In the genomic region with DNA sequence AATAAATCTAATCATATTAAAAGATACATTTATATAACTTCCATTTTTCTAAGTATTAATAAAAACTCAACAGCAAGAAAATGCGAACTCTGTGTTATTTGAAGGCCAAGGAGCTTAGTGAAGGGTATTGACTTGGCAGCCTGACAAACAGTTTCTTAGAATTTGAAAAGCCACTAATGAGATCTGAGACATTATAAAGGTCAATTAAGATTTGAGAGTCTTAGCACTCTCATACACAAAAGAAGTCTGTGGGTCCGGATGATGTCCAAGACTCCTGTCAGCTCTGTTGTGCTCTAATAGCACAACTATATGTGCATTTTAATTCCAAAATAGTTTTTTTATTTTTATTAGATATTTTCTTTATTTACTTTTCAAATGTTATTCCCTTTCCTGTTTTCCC, we compare ENCODE assay signal across 26 mouse cellular contexts. TPM values are rescaled to one million over a fixed set of nuclear protein-coding genes. Genes with fewer than 3 reads are reported as not detected.
A peak's percentile ranks its signal among the peaks of the same experiment; 100 is the strongest.
DNase-seq lines count a peak whose midpoint lies in the region; ATAC-seq and TF ChIP-seq lines count a peak whose summit lies in the region.
"Had no signal": no experiment of that assay in that cellular context is flagged by ENCODE, and none has a peak within 500 bp of the region (broad histone marks: within the 10 kb centered on the region; RNA-seq: fewer than 3 reads in every experiment).

No protein-coding gene starts in this region.

- H3K36me3 ChIP-seq in forebrain, embryonic 14.5 days (ENCODE audit: control insufficient read depth, insufficient read depth, low read length), result no peaks in the 10 kb centered on the region
- H3K36me3 ChIP-seq in forebrain, embryonic 11.5 days (ENCODE audit: control insufficient read depth, insufficient read depth, low read length), result no peaks in the 10 kb centered on the region
- H3K36me3 ChIP-seq in midbrain, postnatal 0 days (ENCODE audit: insufficient read depth, low read length), result no peaks in the 10 kb centered on the region
- no peaks in the 10 kb centered on the region for H3K36me3 ChIP-seq in midbrain, embryonic 16.5 days (ENCODE audit: control insufficient read depth, insufficient read depth, low read length)
- H3K36me3 ChIP-seq in forebrain, embryonic 15.5 days, result no peaks in the 10 kb centered on the region
- H3K36me3 ChIP-seq: heart, embryonic 12.5 days; heart, embryonic 15.5 days; hindbrain, embryonic 10.5 days; hindbrain, embryonic 13.5 days; intestine, embryonic 15.5 days had no signal

- H3K27ac ChIP-seq in forebrain, embryonic 14.5 days (ENCODE audit: low read depth, low read length), result no peak overlapping the region
- no peak overlapping the region for H3K27ac ChIP-seq in forebrain, embryonic 11.5 days (ENCODE audit: low read depth, low read length)
- no peak overlapping the region for H3K27ac ChIP-seq in midbrain, postnatal 0 days (ENCODE audit: low read depth, low read length)
- H3K27ac ChIP-seq in midbrain, embryonic 16.5 days (ENCODE audit: low read length), result no peak overlapping the region
- no peak overlapping the region for H3K27ac ChIP-seq in forebrain, embryonic 15.5 days (replicated peaks)
- H3K27ac ChIP-seq: heart, embryonic 15.5 days; hindbrain, embryonic 10.5 days; hindbrain, embryonic 13.5 days; intestine, embryonic 15.5 days had no signal

- H3K4me1 ChIP-seq in forebrain, embryonic 14.5 days (ENCODE audit: control insufficient read depth, insufficient read depth, low read length), result no peaks in the 10 kb centered on the region
- H3K4me1 ChIP-seq in forebrain, embryonic 11.5 days (replicated peaks; ENCODE audit: control insufficient read depth, insufficient read depth, low read length), result no peaks in the 10 kb centered on the region
- H3K4me1 ChIP-seq in midbrain, postnatal 0 days (ENCODE audit: insufficient read depth, low read length), result no peaks in the 10 kb centered on the region
- no peaks in the 10 kb centered on the region for H3K4me1 ChIP-seq in midbrain, embryonic 16.5 days (ENCODE audit: control insufficient read depth, insufficient read depth, low read length)
- H3K4me1 ChIP-seq in forebrain, embryonic 15.5 days, result peaks cover 4% of the 10 kb centered on the region; the same call in 1 of the 2 replicates
- H3K4me1 ChIP-seq: heart, embryonic 12.5 days; heart, embryonic 15.5 days; hindbrain, embryonic 10.5 days; hindbrain, embryonic 13.5 days; intestine, embryonic 15.5 days had no signal

- no peak for TF ChIP-seq CTCF in midbrain, postnatal 0 days (IDR thresholded peaks at IDR 0.05)

- H3K27me3 ChIP-seq in forebrain, embryonic 14.5 days (replicated peaks; ENCODE audit: control insufficient read depth, insufficient read depth, low read length), result no peaks in the 10 kb centered on the region
- no peaks in the 10 kb centered on the region for H3K27me3 ChIP-seq in forebrain, embryonic 11.5 days (ENCODE audit: control insufficient read depth, insufficient read depth, low read length)
- H3K27me3 ChIP-seq in midbrain, postnatal 0 days (ENCODE audit: insufficient read depth, low read length), result no peaks in the 10 kb centered on the region
- H3K27me3 ChIP-seq in midbrain, embryonic 16.5 days (ENCODE audit: control insufficient read depth, insufficient read depth, low read depth, low read length), result no peaks in the 10 kb centered on the region
- H3K27me3 ChIP-seq in forebrain, embryonic 15.5 days, result no peaks in the 10 kb centered on the region
- H3K27me3 ChIP-seq: heart, embryonic 12.5 days; heart, embryonic 15.5 days; hindbrain, embryonic 13.5 days; intestine, embryonic 15.5 days had no signal

- WGBS in forebrain, embryonic 14.5 days, result 13% methylated on average over 2 of the region's 2 CpGs
- WGBS in forebrain, embryonic 11.5 days, result 41% methylated on average over 2 of the region's 2 CpGs
- 57% methylated on average over 2 of the region's 2 CpGs for WGBS in midbrain, postnatal 0 days
- WGBS in midbrain, embryonic 16.5 days, result 39% methylated on average over 2 of the region's 2 CpGs
- WGBS in forebrain, embryonic 15.5 days, result 10% methylated on average over 2 of the region's 2 CpGs

- H3K9me3 ChIP-seq in forebrain, embryonic 14.5 days (replicated peaks; ENCODE audit: control insufficient read depth, low read length), result no peaks in the 10 kb centered on the region
- H3K9me3 ChIP-seq in forebrain, embryonic 11.5 days (ENCODE audit: control insufficient read depth, low read length), result no peaks in the 10 kb centered on the region
- no peaks in the 10 kb centered on the region for H3K9me3 ChIP-seq in midbrain, postnatal 0 days (ENCODE audit: low read length)
- H3K9me3 ChIP-seq in midbrain, embryonic 16.5 days (replicated peaks; ENCODE audit: control insufficient read depth, low read length, poor library complexity, severe bottlenecking), result no peaks in the 10 kb centered on the region
- H3K9me3 ChIP-seq in forebrain, embryonic 15.5 days, result no peaks in the 10 kb centered on the region
- H3K9me3 ChIP-seq: heart, embryonic 12.5 days; heart, embryonic 15.5 days; hindbrain, embryonic 10.5 days; hindbrain, embryonic 13.5 days; intestine, embryonic 15.5 days had no signal

- ATAC-seq in forebrain, embryonic 14.5 days, result peak; percentile 77
- ATAC-seq in forebrain, embryonic 11.5 days (replicated peaks; ENCODE audit: low FRiP score), result no peak
- ATAC-seq in midbrain, postnatal 0 days (ENCODE audit: low FRiP score), result no peak
- no peak for ATAC-seq in midbrain, embryonic 16.5 days
- ATAC-seq in forebrain, embryonic 15.5 days (replicated peaks), result peak; percentile 64
- ATAC-seq: CD4-positive, CD25-positive, alpha-beta regulatory T cell, adult 4 months; intestine, embryonic 15.5 days had no signal

- H3K9ac ChIP-seq in forebrain, embryonic 14.5 days (ENCODE audit: low read length), result no peak overlapping the region
- no peak overlapping the region for H3K9ac ChIP-seq in forebrain, embryonic 11.5 days (ENCODE audit: low read length)
- H3K9ac ChIP-seq in midbrain, postnatal 0 days (replicated peaks; ENCODE audit: low read length, poor library complexity, severe bottlenecking), result no peak overlapping the region
- H3K9ac ChIP-seq in midbrain, embryonic 16.5 days (ENCODE audit: low read depth, low read length), result no peak overlapping the region
- no peak overlapping the region for H3K9ac ChIP-seq in forebrain, embryonic 15.5 days (replicated peaks)
- H3K9ac ChIP-seq: heart, embryonic 12.5 days; heart, embryonic 15.5 days; hindbrain, embryonic 13.5 days; intestine, embryonic 15.5 days had no signal

- H3K4me2 ChIP-seq in forebrain, embryonic 14.5 days (ENCODE audit: low read length), result no peak overlapping the region
- no peak overlapping the region for H3K4me2 ChIP-seq in forebrain, embryonic 11.5 days (ENCODE audit: low read depth, low read length, severe bottlenecking)
- H3K4me2 ChIP-seq in midbrain, postnatal 0 days (ENCODE audit: low read depth, low read length, poor library complexity, severe bottlenecking), result no peak overlapping the region
- H3K4me2 ChIP-seq in midbrain, embryonic 16.5 days (ENCODE audit: low read length), result no peak overlapping the region
- H3K4me2 ChIP-seq in forebrain, embryonic 15.5 days (replicated peaks), result no peak overlapping the region
- H3K4me2 ChIP-seq: heart, embryonic 12.5 days; heart, embryonic 15.5 days; hindbrain, embryonic 13.5 days; intestine, embryonic 15.5 days had no signal

- H3K4me3 ChIP-seq in forebrain, embryonic 14.5 days (ENCODE audit: low read depth, low read length), result no peak overlapping the region
- H3K4me3 ChIP-seq in forebrain, embryonic 11.5 days (ENCODE audit: low read depth, low read length), result no peak overlapping the region
- H3K4me3 ChIP-seq in midbrain, postnatal 0 days (ENCODE audit: low read depth, low read length), result no peak overlapping the region
- no peak overlapping the region for H3K4me3 ChIP-seq in midbrain, embryonic 16.5 days (ENCODE audit: low read depth, low read length)
- H3K4me3 ChIP-seq in forebrain, embryonic 15.5 days, result no peak overlapping the region
- H3K4me3 ChIP-seq: heart, embryonic 12.5 days; heart, embryonic 15.5 days; hindbrain, embryonic 10.5 days; hindbrain, embryonic 13.5 days; intestine, embryonic 15.5 days had no signal

- peak; percentile 63 for DNase-seq in forebrain, embryonic 14.5 days (ENCODE audit: low spot score)
- DNase-seq in forebrain, embryonic 11.5 days (ENCODE audit: low spot score), result no peak
- peak; percentile 7 for DNase-seq in midbrain, postnatal 0 days (ENCODE audit: low spot score)
- DNase-seq in retina, postnatal 7 days (ENCODE audit: low read depth, low spot score), result peak; percentile 8
- no peak for DNase-seq in adrenal gland, adult 8-10 months
- DNase-seq: adrenal gland, adult 2 months; adrenal gland, postnatal 25 days; cerebellum, adult 18-20 months; cerebellum, adult 9-10 months; cerebellum, postnatal 14 days; gastrocnemius, postnatal 25 days; heart, adult 18-20 months; heart, postnatal 10 days; heart, postnatal 36 days; kidney, adult 18-20 months had no signal

RNA-seq across cellular contexts. Expression of gene Klhl1, which starts 47.1 kb away (rescaled TPM):
- 2.0 and 2.9 TPM in 2 replicates for polyA plus RNA-seq in forebrain, embryonic 14.5 days (2014; fragmentation: Nextera tagmentation; extraction: Ambion mirVana)
- polyA plus RNA-seq in forebrain, embryonic 11.5 days (2014; fragmentation: Nextera tagmentation; extraction: Ambion mirVana), result 0.15 and 0.21 TPM in 2 replicates
- 18.4 and 18.8 TPM in 2 replicates for total RNA-seq in midbrain, postnatal 0 days (2014; rRNA removed)
- polyA plus RNA-seq in midbrain, postnatal 0 days (2015; fragmentation: Nextera tagmentation; extraction: Ambion mirVana), result 10.1 and 11.7 TPM in 2 replicates
- polyA plus RNA-seq in midbrain, embryonic 16.5 days (2015; fragmentation: Nextera tagmentation; extraction: Ambion mirVana), result 13.7 and 15.3 TPM in 2 replicates
- polyA plus RNA-seq in forebrain, embryonic 15.5 days (2015; fragmentation: Nextera tagmentation; extraction: Ambion mirVana), result 1.7 and 1.9 TPM in 2 replicates
- not detected for total RNA-seq in adrenal gland, adult 8-10 months (2022)
- total RNA-seq: adrenal gland, adult 2 months; adrenal gland, postnatal 25 days; gastrocnemius, adult 8-10 months; gastrocnemius, postnatal 25 days; heart, adult 18-20 months; heart, postnatal 10 days; heart, postnatal 36 days; MEL had no signal
- polyA plus RNA-seq: adrenal gland, adult 2 months; CD4-positive, CD25-positive, alpha-beta regulatory T cell, adult 4 months; gonadal fat pad, adult 2 months; heart, embryonic 12.5 days; heart, embryonic 15.5 days had no signal

Comparison
In these comparisons a context has a peak if more than half of its experiments do, and no peak if none do; other contexts are left out.
1. ATAC-seq: peak in forebrain, embryonic 14.5 days (single experiment) and forebrain, embryonic 15.5 days (single experiment); none in forebrain, embryonic 11.5 days (single experiment), midbrain, postnatal 0 days (single experiment) and midbrain, embryonic 16.5 days (single experiment).
2. DNase-seq: peak in forebrain, embryonic 14.5 days (single experiment), midbrain, postnatal 0 days (single experiment) and retina, postnatal 7 days (single experiment); none in forebrain, embryonic 11.5 days (single experiment) and adrenal gland, adult 8-10 months (single experiment).